Mouse (Mus musculus) testis, adult 2 months (tissue): Measurements from ENCODE around the gene Senp8.

Experiments
- CTCF ChIP-seq: fragments of 200-500 bp; IDR thresholded peaks from 2 replicates; pipeline ENCODE4 v1.5.1; 2012; ENCODE audit warnings: low read depth, mild to moderate bottlenecking, inconsistent platforms, low read length, moderate library complexity; ENCODE audit not compliant: control insufficient read depth, insufficient read depth, insufficient replicate concordance
- POLR2A ChIP-seq: fragments of 200-500 bp; IDR thresholded peaks from 2 replicates; pipeline ENCODE4 v1.6.1; 2012; ENCODE audit warnings: low read depth, mild to moderate bottlenecking, inconsistent platforms, low read length, moderate library complexity; ENCODE audit not compliant: control insufficient read depth

DNA sequence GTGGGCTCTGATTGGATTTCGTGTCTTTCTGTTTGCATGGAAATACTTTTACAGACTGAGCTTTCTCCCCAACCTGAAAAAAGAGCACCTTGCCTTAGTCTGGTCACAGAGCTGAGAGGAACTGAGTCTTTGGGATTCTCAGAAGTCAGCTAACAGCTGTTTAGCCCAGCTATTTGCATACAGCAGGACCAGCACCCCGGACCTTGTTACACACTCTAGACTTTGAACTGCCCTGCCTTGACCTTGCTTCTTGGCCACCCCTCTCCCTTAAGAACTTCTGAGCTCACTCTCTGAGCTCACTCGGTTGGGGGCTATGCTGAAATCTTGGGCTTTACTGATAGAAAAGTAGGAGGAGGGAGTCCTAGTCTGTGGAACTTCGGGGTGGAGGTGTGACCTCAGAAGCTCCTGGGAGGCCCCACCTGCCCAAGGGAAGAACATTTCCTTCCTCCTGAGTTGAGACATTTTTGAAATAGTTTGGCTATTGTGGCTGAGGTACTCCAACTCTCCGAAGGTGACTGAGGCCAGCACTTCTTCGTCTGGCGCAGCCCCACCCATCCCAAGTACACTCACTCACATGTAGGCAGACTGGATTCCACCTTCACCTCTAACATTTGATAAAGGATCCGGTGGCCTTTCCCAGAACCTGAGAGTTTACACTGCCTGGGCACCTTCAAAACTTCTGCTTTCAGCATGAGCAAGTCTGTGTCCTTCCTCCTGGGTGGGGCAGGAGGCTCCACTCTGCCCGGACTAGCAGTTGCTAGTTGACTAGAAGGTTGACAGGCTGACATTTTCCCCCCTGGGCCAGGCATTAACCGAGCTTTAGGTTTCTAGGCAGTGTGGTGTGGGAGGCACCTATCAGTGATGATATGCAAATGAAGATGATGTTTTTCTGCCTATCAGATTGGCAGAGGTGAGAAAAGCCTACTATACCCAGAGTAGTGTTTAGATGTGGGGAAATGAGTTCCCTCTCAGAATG lies 43.4 kb downstream of the Senp8 start:
- TF ChIP-seq POLR2A, result no peak
- no peak for TF ChIP-seq CTCF
